Comparison of ENCODE assay signal across 8 mouse cellular contexts in genomic region chr8:122460524-122461472, GRCm38 (mm10). TPM values are rescaled to one million over a fixed set of nuclear protein-coding genes. Genes with fewer than 3 reads are reported as not detected.
DNase-seq lines count a peak whose midpoint lies in the region; ATAC-seq and TF ChIP-seq lines count a peak whose summit lies in the region.

Gene Snai3 (minus strand): TSS chr8:122460733.

- no peak for TF ChIP-seq EP300 in stomach, postnatal 0 days (optimal IDR thresholded peaks at IDR 0.05)

- H3K36me3 ChIP-seq in hindbrain, embryonic 10.5 days: peaks cover 5% of the 10 kb centered on the region
- peaks cover 11% of the 10 kb centered on the region for H3K36me3 ChIP-seq in limb, embryonic 13.5 days
- H3K36me3 ChIP-seq in midbrain, embryonic 14.5 days (ENCODE audit: control insufficient read depth, insufficient read depth, low read length): peaks cover under 1% of the 10 kb centered on the region
- no peaks in the 10 kb centered on the region; the same call in 1 of the 2 replicates for H3K36me3 ChIP-seq in stomach, postnatal 0 days (ENCODE audit: control insufficient read depth, insufficient read depth, low read length)

- peak; percentile 77 for DNase-seq in CD4-positive, CD25-positive, alpha-beta regulatory T cell, adult 2 months (ENCODE audit: low read depth, low spot score)
- peak; percentile 65 for DNase-seq in adrenal gland, postnatal 14 days
- peak; percentile 50 for DNase-seq in hindbrain, embryonic 10.5 days (ENCODE audit: low spot score)
- DNase-seq in midbrain, embryonic 14.5 days: peak; percentile 54
- peak; percentile 87 for DNase-seq in stomach, postnatal 0 days (ENCODE audit: low spot score)
- no peak for DNase-seq in left cerebral cortex, adult 11 months (ENCODE audit: low spot score)

- H3K4me3 ChIP-seq in hindbrain, embryonic 10.5 days: peak within 1 kb of the TSS; percentile 50
- H3K4me3 ChIP-seq in limb, embryonic 13.5 days: peak within 1 kb of the TSS; percentile 36
- H3K4me3 ChIP-seq in midbrain, embryonic 14.5 days (replicated peaks; ENCODE audit: low read depth, low read length): peak within 1 kb of the TSS; percentile 31
- peak within 1 kb of the TSS; percentile 27 for H3K4me3 ChIP-seq in stomach, postnatal 0 days (ENCODE audit: low read depth, low read length)

- H3K4me1 ChIP-seq in hindbrain, embryonic 10.5 days (replicated peaks): peaks cover 50% of the 10 kb centered on the region
- peaks cover 35% of the 10 kb centered on the region for H3K4me1 ChIP-seq in limb, embryonic 13.5 days
- peaks cover 6% of the 10 kb centered on the region; the same call in 1 of the 2 replicates for H3K4me1 ChIP-seq in midbrain, embryonic 14.5 days (ENCODE audit: control insufficient read depth, insufficient read depth, low read length)
- no peaks in the 10 kb centered on the region; the same call in 1 of the 2 replicates for H3K4me1 ChIP-seq in stomach, postnatal 0 days (replicated peaks; ENCODE audit: control insufficient read depth, insufficient read depth)

- H3K27me3 ChIP-seq in hindbrain, embryonic 10.5 days (ENCODE audit: insufficient read depth, poor library complexity, severe bottlenecking): peaks cover 80% of the 10 kb centered on the region
- H3K27me3 ChIP-seq in limb, embryonic 13.5 days: peaks cover 78% of the 10 kb centered on the region
- peaks cover 41% of the 10 kb centered on the region for H3K27me3 ChIP-seq in midbrain, embryonic 14.5 days (ENCODE audit: control insufficient read depth, insufficient read depth, low read length)
- H3K27me3 ChIP-seq in stomach, postnatal 0 days (ENCODE audit: control insufficient read depth, insufficient read depth, low read length): no peaks in the 10 kb centered on the region; the same call in 1 of the 2 replicates

- 0 out of 2 replicates have a peak, but pooled peaks have one; percentile 7 for ATAC-seq in erythroid progenitor cell, adult 5-6 weeks (replicated peaks; ENCODE audit: low FRiP score, poor library complexity, severe bottlenecking)
- peak; percentile 65 for ATAC-seq in limb, embryonic 13.5 days (ENCODE audit: low FRiP score, low read depth)
- no peak for ATAC-seq in midbrain, embryonic 14.5 days (ENCODE audit: low FRiP score, low TSS enrichment)
- ATAC-seq in stomach, postnatal 0 days (ENCODE audit: low FRiP score, low TSS enrichment): peak; percentile 89

- TF ChIP-seq CTCF in stomach, postnatal 0 days (IDR thresholded peaks at IDR 0.05; ENCODE audit: low read depth): no peak

- H3K9ac ChIP-seq in limb, embryonic 13.5 days: peak within 1 kb of the TSS; percentile 10; the same call in 1 of the 2 replicates
- H3K9ac ChIP-seq in midbrain, embryonic 14.5 days (replicated peaks; ENCODE audit: low read length): peak within 1 kb of the TSS; percentile 16; the same call in 1 of the 2 replicates
- peak within 1 kb of the TSS; percentile 27; the same call in 1 of the 2 replicates for H3K9ac ChIP-seq in stomach, postnatal 0 days (ENCODE audit: low read length)

- no peaks in the 10 kb centered on the region for H3K9me3 ChIP-seq in hindbrain, embryonic 10.5 days
- H3K9me3 ChIP-seq in limb, embryonic 13.5 days: no peaks in the 10 kb centered on the region
- H3K9me3 ChIP-seq in midbrain, embryonic 14.5 days (ENCODE audit: control insufficient read depth, low read length): no peaks in the 10 kb centered on the region
- H3K9me3 ChIP-seq in stomach, postnatal 0 days (ENCODE audit: control insufficient read depth, low read length): no peaks in the 10 kb centered on the region

- peak within 1 kb of the TSS; percentile 41; the same call in 1 of the 2 replicates for H3K27ac ChIP-seq in hindbrain, embryonic 10.5 days
- no peak within 1 kb of the TSS for H3K27ac ChIP-seq in limb, embryonic 13.5 days
- H3K27ac ChIP-seq in midbrain, embryonic 14.5 days (replicated peaks; ENCODE audit: low read depth, low read length): no peak within 1 kb of the TSS
- H3K27ac ChIP-seq in stomach, postnatal 0 days (replicated peaks): no peak within 1 kb of the TSS; the same call in 1 of the 2 replicates

- H3K4me2 ChIP-seq in limb, embryonic 13.5 days (replicated peaks): peak within 1 kb of the TSS; percentile 64
- H3K4me2 ChIP-seq in midbrain, embryonic 14.5 days (ENCODE audit: low read length): peak within 1 kb of the TSS; percentile 61
- H3K4me2 ChIP-seq in stomach, postnatal 0 days (replicated peaks; ENCODE audit: low read depth): peak within 1 kb of the TSS; percentile 52

- WGBS in hindbrain, embryonic 10.5 days: 3% methylated on average over 56 of the region's 56 CpGs
- 2% methylated on average over 56 of the region's 56 CpGs for WGBS in limb, embryonic 13.5 days
- WGBS in midbrain, embryonic 14.5 days: 4% methylated on average over 56 of the region's 56 CpGs
- 3% methylated on average over 51 of the region's 56 CpGs for WGBS in stomach, postnatal 0 days

RNA-seq across cellular contexts. Expression of gene Snai3, which starts in this region (rescaled TPM):
- total RNA-seq in adrenal gland, postnatal 14 days (2021): 0.45 TPM in 1 of 2 replicates, not detected in the other
- total RNA-seq in erythroid progenitor cell, adult 5-6 weeks (2015; ENCODE audit: low replicate concordance): not detected in 2 replicates
- total RNA-seq in erythroid progenitor cell, adult 5-6 weeks (2017; ENCODE audit: low replicate concordance): not detected in 2 replicates
- 0.16 TPM in 1 of 2 replicates, not detected in the other for polyA plus RNA-seq in hindbrain, embryonic 10.5 days (2016; fragmentation: Nextera tagmentation; extraction: Ambion mirVana)
- 0.83 and 0.97 TPM in 2 replicates for polyA plus RNA-seq in limb, embryonic 13.5 days (2015; fragmentation: Nextera tagmentation; extraction: Ambion mirVana)
- polyA plus RNA-seq in midbrain, embryonic 14.5 days (2014; fragmentation: Nextera tagmentation; extraction: Ambion mirVana): not detected in 2 replicates
- 1.4 and 1.6 TPM in 2 replicates for polyA plus RNA-seq in stomach, postnatal 0 days (2015; fragmentation: Nextera tagmentation; extraction: Ambion mirVana)

Comparison
In these comparisons a context has a peak if more than half of its experiments do, and no peak if none do; other contexts are left out.
1. Peak in DNase-seq in adrenal gland, postnatal 14 days; RNA of the gene not detected or under 1 TPM.
2. Peak in ATAC-seq in erythroid progenitor cell, adult 5-6 weeks; RNA of the gene not detected or under 1 TPM.
3. Peak in DNase-seq, H3K4me3 ChIP-seq and H3K27ac ChIP-seq in hindbrain, embryonic 10.5 days; RNA of the gene not detected or under 1 TPM.
4. Peak in ATAC-seq, H3K4me3 ChIP-seq, H3K9ac ChIP-seq and H3K4me2 ChIP-seq in limb, embryonic 13.5 days; RNA of the gene not detected or under 1 TPM.
5. Peak in DNase-seq, H3K4me3 ChIP-seq, H3K9ac ChIP-seq and H3K4me2 ChIP-seq in midbrain, embryonic 14.5 days; RNA of the gene not detected or under 1 TPM.